Mouse (Mus musculus) myocyte (in vitro differentiated cells): ENCODE measurements around the gene Samd1.

Experiments used
- E2F4 ChIP-seq: IDR thresholded peaks from one replicate; pipeline ENCODE4 v1.6.1; 2011; ENCODE audit warnings: mild to moderate bottlenecking, control low read depth, moderate library complexity; ENCODE audit not compliant: insufficient read depth
- MYOD1 ChIP-seq, 3 experiments: IDR thresholded peaks; one replicate each; pipeline ENCODE4 v1.6.1; 2011; ENCODE audit warnings: control low read depth in 2 of 3, low read depth in 2 of 3, mild to moderate bottlenecking in 2 of 3, moderate library complexity in 1 of 3; ENCODE audit not compliant: insufficient read length in 2 of 3, control insufficient read depth in 1 of 3
- MYOG ChIP-seq, 3 experiments: IDR thresholded peaks; one replicate each; pipeline ENCODE4 v1.6.1; 2011; ENCODE audit warnings: control low read depth in 2 of 3, low read depth in 2 of 3, mild to moderate bottlenecking in 2 of 3; ENCODE audit not compliant: insufficient read length in 2 of 3, control insufficient read depth in 1 of 3, insufficient read depth in 1 of 3
- POLR2A ChIP-seq: IDR thresholded peaks from one replicate; pipeline ENCODE4 v1.6.1; 2011; ENCODE audit warnings: low read depth, mild to moderate bottlenecking, control low read depth, moderate library complexity; ENCODE audit not compliant: insufficient read length
- POLR2AphosphoS2 ChIP-seq: IDR thresholded peaks from one replicate; pipeline ENCODE4 v1.6.1; 2011; ENCODE audit warnings: low read depth, control low read depth; ENCODE audit not compliant: insufficient read length
- SRF ChIP-seq: IDR thresholded peaks from one replicate; pipeline ENCODE4 v1.6.1; 2011; ENCODE audit warnings: low read depth; ENCODE audit not compliant: control insufficient read depth, insufficient read length
- USF1 ChIP-seq: IDR thresholded peaks from one replicate; pipeline ENCODE4 v1.6.1; 2011; ENCODE audit warnings: low read depth, mild to moderate bottlenecking, control low read depth, moderate library complexity

DNA sequence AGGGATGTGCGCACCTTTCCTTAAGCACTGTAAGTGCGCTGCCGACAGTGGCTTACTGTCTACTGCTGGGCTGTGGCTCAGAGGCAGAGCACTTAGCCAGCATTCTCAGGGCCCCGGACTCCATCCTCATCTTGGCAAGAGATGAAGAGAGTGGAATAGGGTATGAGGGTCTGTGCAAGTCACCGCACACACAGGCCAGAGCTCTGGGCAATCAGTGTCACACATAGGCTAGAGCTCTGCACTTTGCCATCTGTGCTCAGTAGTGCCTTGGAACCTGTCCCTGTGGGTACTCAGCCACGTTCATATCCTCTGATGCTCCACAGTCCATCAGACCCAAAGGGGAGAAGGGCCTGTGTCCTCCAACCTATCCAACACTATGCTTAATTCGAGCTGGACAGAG is 15.9 kb upstream of the Samd1 start:
- TF ChIP-seq MYOD1 (IDR thresholded peaks at IDR 0.05; ENCODE audit: control insufficient read depth in 1 of 3, insufficient read length in 2 of 3, low read depth in 2 of 3), result no peak
- TF ChIP-seq POLR2A, result no peak
- no peak for TF ChIP-seq POLR2AphosphoS2
- TF ChIP-seq SRF, result no peak
- no peak for TF ChIP-seq USF1
- no peak for TF ChIP-seq MYOG (IDR thresholded peaks at IDR 0.05; ENCODE audit: control insufficient read depth in 1 of 3, insufficient read depth in 1 of 3, insufficient read length in 2 of 3, low read depth in 2 of 3)
- no peak for TF ChIP-seq E2F4
